Mouse (Mus musculus): Measurements from ENCODE around the gene AC134908.4.
"Not testable (repeated sequence)": the region's sequence is repeated elsewhere in the genome, so short reads cannot be mapped to it uniquely, and the experiment has no call there.

Gene AC134908.4

GRCm38 (mm10) chr17:25773549-25774120 is 21.8 kb downstream of the AC134908.4 start, which contains the start of gene Narfl:
Narfl (plus strand) TSS chr17:25773776.
- in situ Hi-C loops (cut with MboI): no loop called here

- in situ Hi-C loops (cut with MboI): loop anchor here (5.0 kb wide), 1 partner anchor 33 kb away; no protein-coding TSS in a partner anchor
Observed at GRCm38 (mm10) chr17:25769331-25769730, 26.1 kb downstream of the AC134908.4 start.

DNA sequence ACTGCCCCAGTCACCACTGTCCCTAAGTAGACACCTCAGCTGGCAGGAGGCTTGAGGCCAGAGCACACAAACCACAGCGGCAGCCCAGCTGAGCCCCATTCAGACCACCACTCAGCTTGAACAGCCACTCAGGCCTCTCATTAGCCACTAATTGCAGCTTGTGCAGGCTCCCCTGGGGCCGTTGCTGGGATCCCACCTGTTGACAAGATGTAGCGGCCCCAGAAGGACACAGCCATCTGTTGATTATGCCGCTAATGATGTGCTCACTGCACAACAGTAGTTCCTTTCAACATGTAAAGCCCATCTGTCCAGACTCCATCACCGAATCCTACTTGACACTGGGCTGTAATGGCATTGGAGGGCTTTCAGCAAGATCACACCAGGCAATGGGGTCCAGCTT is 29.6 kb downstream of the AC134908.4 start:
- in situ Hi-C loops (cut with MboI): loop anchor here (5.0 kb wide), 1 partner anchor 36 kb away; no protein-coding TSS in a partner anchor

- in situ Hi-C loops (cut with MboI): no loop called here
Observed at GRCm38 (mm10) chr17:25762591-25762990, 32.9 kb downstream of the AC134908.4 start.

DNA sequence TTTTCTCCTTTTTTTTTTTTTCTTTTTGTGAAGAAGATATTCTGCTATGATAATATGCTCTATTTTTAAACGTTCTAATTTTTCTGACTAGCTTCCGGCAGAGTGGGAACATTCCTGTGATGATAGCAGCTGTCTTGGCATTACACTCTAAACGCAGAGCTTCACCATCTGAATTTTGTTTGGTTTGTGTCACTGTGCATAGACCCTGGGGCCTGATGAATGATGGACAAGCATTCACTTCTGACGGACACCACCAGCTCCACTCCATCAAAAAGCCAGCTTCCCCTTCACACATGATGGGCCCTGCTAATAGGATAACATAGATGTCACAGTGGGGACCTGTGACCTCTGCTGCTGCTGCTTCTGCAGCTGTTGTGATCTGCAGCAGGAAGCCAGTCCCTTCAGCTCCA is 33.9 kb downstream of the AC134908.4 start:
- in situ Hi-C loops (cut with MboI): no loop called here

DNA sequence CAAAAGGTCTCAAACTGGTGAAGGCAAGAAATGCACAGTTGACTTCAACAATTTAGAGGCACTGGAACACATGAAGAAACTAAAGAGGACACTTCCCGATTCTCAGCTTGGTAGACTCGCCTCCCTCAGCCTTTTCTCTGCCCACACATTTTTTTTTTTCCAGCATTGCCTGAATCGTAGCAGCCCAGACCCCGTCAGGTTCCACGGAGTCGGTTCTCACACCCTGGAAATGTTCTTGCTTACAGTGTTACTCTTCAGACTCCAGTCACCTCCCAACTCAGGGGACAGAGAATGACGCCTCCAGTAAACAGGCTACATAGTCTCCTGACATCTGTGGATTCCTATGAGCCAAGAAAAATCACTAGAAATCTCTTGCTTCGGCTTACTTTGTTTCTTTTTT is 35.3 kb downstream of the AC134908.4 start:
- in situ Hi-C loops (cut with MboI): no loop called here

DNA sequence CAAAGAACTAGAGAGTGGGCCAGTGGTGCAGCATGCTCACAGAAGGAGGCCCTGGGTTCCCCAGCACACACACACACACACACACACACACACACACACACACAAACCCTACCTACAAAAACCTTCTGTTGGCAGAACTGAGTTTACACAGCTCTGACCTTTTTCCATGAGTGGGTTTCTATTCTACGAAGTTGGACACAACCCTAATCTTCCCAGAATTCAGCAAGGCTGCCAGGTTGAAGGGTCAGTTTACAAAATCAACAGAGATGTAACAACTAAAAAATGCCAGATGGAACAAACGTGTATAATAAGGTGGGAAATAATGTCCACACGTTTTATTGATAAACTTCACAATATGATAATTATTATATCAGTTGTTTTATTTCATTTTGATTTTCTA is 37.8 kb downstream of the AC134908.4 start:
- in situ Hi-C loops (cut with MboI): no loop called here

DNA sequence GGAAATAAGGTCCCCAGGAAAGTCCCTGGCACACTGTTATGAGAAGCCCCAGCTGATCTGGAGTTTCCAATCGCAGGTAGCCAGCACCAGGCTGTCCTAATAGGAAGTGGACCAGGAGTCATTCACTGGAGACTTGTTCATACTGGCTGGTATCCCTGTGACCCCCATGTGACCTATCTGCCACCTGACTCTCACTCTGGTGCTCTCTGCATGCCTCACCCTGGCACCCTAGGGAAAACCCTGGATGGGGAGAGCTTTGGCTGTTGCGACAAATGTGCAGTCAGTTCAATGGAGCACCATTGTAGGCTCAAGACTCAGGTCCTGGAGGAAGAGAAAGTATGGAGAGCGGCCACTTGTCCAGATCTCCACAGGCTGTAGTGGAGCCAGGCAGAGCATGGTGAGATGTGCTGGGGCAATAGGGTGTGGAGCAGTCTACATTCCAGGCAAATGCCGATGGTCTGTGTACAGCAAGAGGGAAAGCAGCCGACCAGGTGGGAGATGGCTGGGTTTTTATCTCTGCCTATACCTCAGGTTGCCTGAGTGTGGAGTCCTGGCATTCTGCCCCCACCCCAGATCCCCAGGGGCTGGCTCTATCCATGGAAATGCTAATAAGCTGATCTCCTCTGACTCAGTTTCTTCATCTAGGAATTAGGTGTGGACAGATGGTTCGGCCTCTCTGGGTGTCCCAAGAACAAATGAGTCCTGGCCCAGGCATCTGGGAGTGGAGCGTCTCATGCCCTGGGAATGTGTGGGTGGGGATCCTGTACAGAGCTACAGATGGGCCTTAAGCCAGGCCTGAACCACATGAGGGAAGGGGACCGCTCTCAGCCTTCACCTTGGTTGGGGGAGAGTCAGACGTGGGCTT is 38.8 kb downstream of the AC134908.4 start:
- in situ Hi-C loops (cut with MboI): no loop called here

DNA sequence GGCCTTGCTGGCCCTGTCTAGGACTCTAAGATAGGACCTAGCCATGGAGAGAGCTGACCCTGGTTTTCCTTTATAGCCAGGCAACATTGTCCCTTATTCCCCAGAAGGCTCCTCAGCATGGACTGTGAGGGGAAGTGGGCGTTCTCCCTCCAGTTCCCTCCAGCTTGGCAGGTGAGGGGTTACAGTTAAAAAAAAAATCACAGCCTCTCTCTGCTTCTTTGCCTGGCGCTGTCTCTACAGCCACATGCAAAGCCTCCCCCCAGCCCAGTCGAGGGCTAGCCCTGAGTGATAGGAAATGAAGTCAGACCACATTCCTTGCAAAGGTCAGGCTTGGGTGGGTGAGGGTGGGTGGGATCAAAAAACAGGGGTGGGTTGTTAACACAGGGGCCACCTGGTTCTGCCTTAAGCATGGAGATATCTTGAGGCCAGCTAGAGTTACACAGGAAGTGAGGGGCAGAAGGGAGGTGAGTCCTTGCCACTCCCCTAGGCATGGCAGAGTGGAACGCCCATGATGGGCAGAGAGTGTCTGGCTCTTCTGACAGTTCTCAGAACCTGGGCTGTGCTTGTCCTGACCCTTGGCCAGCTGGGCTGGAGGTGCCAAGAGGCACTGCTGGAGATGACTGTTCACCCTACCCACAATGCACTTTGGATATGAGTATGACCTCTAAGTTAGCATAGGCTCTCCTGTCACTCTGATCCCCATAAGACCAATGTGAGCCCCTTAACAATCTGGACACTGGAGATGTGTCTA is 39.7 kb downstream of the AC134908.4 start:
- in situ Hi-C loops (cut with MboI): no loop called here

- in situ Hi-C loops (cut with MboI): no loop called here
Observed at GRCm38 (mm10) chr17:25755086-25755485, 40.4 kb downstream of the AC134908.4 start.

DNA sequence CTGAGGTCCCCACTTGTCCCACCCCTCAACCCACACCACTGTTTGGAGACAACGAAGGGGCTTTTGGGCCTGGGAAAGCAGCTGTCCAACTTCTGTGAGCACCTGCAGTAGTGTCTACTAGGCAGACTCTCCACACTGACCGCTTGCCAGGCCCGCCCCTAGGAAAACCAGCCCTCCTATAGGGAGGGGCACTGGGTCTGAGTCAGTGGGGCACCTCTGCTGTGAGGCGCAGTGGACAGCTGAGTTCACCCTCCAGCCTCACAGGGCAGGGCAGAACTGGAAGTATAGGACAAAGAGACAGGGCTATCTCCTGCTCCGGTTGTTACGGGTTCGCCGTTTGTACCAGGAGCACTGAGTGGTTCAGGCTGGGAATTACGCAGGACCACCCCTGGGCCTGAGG is 41.2 kb downstream of the AC134908.4 start, which contains the start of gene Msln:
Msln (minus strand) TSS at position 138 of the 400 bp plus-strand sequence.
- in situ Hi-C loops (cut with MboI): no loop called here

DNA sequence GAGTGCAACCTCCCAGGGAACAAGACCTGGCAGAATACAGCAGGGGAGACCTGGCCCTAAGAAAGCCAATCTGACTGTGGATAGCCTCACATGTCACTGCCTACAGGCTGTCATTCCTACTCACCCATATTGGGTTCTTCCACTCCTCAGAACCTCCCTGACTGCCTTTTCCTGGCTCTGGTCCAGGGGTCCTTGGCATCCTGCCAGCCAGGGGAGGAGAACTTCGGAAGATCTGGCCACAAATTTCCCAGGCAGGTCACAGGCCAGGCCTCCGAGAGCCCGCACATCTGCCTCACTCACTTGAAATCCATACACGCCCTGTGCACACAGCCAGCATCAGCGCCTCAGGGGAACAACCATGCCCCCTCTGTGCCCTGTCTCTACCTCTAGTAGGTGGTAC is 44.0 kb downstream of the AC134908.4 start:
- in situ Hi-C loops (cut with MboI): no loop called here

- in situ Hi-C loops (cut with MboI): no loop called here
Observed at GRCm38 (mm10) chr17:25749314-25749713, 46.1 kb downstream of the AC134908.4 start.

DNA sequence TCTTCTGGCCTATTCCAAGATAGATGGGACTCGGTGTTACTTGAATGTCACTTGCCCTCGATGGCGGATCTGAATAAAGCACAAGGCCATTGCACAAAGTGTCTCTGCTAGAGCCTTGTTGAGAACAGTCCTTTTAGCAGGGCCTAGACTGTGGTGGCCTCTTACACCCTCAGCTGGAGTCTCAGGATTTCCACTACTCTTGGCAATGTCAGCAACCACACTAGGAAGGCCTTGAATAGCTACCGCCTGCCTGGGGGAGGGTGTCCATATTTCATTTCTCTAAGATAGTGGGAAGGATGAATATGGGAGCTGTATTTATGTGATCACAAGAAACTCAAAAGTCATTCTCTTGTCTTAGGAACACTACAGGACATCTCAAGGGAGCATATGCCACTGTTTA is 47.2 kb downstream of the AC134908.4 start:
- in situ Hi-C loops (cut with MboI): no loop called here

DNA sequence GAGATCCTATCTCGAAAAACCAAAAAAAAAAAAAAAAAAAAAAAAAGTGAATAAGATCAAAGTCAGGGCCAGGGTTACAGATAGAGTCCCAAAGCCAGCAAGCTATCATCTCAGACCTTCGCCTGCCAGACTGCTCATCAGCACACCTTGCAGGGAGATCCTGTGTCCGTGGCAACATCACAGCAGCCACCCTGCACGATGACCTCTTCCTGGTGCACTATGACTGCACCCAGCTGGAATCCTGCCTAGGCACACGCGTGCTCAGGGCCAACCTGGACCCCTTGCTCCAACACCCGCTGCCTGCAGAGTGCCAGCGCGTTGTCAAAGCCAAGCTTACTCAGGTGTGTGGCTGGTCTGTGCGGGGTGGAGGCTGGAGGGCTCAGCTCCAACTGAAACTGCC is 51.1 kb downstream of the AC134908.4 start:
- in situ Hi-C loops (cut with MboI): no loop called here

DNA sequence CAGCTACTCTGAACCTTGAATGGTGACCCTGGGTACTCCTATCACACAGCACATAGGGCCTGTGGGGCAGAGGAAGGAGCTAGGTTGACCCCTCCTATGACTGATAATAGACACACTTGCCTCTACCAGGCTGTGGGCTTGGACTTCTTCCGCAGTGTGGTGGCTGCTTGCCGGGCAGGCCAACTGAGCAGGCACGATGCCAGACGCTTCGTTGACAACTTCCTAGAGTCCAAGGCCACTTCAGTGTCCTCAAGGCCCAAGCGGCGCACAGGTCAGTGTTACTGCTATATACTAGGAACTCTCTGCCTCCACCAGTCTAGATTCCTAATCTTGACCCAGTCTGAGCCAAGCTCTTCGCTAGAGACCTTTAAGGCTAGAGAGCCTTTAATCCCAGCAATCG is 51.6 kb downstream of the AC134908.4 start:
- in situ Hi-C loops (cut with MboI): no loop called here

GRCm38 (mm10) chr17:25741471-25741870 is 54.0 kb downstream of the AC134908.4 start:
- in situ Hi-C loops (cut with MboI): not testable (repeated sequence)

Measured in mature B cell (primary cell).